Mouse (Mus musculus) cerebellum, postnatal 14 days (tissue): ENCODE measurements at regions not wholly inside any gene's neighbourhood (a gene's known extent, or its start where the extent isn't known, plus 50 kb on each side); places are given as distances from the start of the nearest gene placed in this dataset.
A peak's percentile ranks its signal among the peaks of the same experiment; 100 is the strongest.

Experiments used
- DNase-seq, 2 experiments: peaks; one replicate each; pipeline ENCODE4 v3.0.0; 2021; ENCODE audit warnings: mixed read lengths in 2 of 2

GRCm38 (mm10) chr4:82160233-82160632, 545.3 kb downstream of the Nfib start:
- DNase-seq: no peak

- no peak for DNase-seq
Measured at GRCm38 (mm10) chr4:82155642-82156320, 549.8 kb downstream of the Nfib start.

GRCm38 (mm10) chr4:82154021-82154555, 551.5 kb downstream of the Nfib start:
- DNase-seq: no peak

GRCm38 (mm10) chr4:82153604-82154003, 551.9 kb downstream of the Nfib start:
- DNase-seq: no peak

GRCm38 (mm10) chr4:82149957-82150356, 555.6 kb downstream of the Nfib start:
- DNase-seq: peak in 1 of 2 experiments; percentile 31

GRCm38 (mm10) chr4:82148129-82149064, 557.2 kb downstream of the Nfib start:
- no peak for DNase-seq

GRCm38 (mm10) chr4:82142391-82142790, 563.2 kb downstream of the Nfib start:
- no peak for DNase-seq

- no peak for DNase-seq
Measured at GRCm38 (mm10) chr4:82139806-82140205, 565.7 kb downstream of the Nfib start.

- no peak for DNase-seq
Measured at GRCm38 (mm10) chr4:82139016-82139415, 566.5 kb downstream of the Nfib start.

- DNase-seq: peak in 1 of 2 experiments; percentile 26
Measured at GRCm38 (mm10) chr4:82132851-82133250, 572.7 kb downstream of the Nfib start.

- DNase-seq: no peak
Measured at GRCm38 (mm10) chr4:82132326-82132725, 573.2 kb downstream of the Nfib start.

GRCm38 (mm10) chr4:82129471-82129870, 576.1 kb downstream of the Nfib start:
- no peak for DNase-seq

GRCm38 (mm10) chr4:82123733-82124132, 581.8 kb downstream of the Nfib start:
- no peak for DNase-seq

GRCm38 (mm10) chr4:82123101-82123500, 582.4 kb downstream of the Nfib start:
- DNase-seq: peak; percentile 17 to 57

GRCm38 (mm10) chr4:82120796-82121195, 584.8 kb downstream of the Nfib start:
- no peak for DNase-seq

GRCm38 (mm10) chr4:82120326-82120725, 585.2 kb downstream of the Nfib start:
- no peak for DNase-seq

- no peak for DNase-seq
Measured at GRCm38 (mm10) chr4:82101837-82102236, 603.7 kb downstream of the Nfib start.

- no peak for DNase-seq
Measured at GRCm38 (mm10) chr4:82099970-82100368, 605.6 kb downstream of the Nfib start.

GRCm38 (mm10) chr4:82098986-82099969, 606.3 kb downstream of the Nfib start:
- peak in 1 of 2 experiments; percentile 24 for DNase-seq

GRCm38 (mm10) chr4:82092296-82093230, 613.0 kb downstream of the Nfib start:
- DNase-seq: no peak

GRCm38 (mm10) chr4:82089657-82090056, 615.9 kb downstream of the Nfib start:
- DNase-seq: no peak
